Mouse (Mus musculus) CH12.LX (cell line): ENCODE measurements around the gene Ak8. TPM values are rescaled to one million over a fixed set of nuclear protein-coding genes. Genes with fewer than 3 reads are reported as not detected.

Experiments used
- DNase-seq: peaks from one replicate; pipeline ENCODE4 v3.0.0-alpha.2; 2013; ENCODE audit errors: extremely low read depth
- H3K27ac ChIP-seq: 2 replicates; pipeline ENCODE4 v1.5.1; 2012; ENCODE audit warnings: low read depth, mild to moderate bottlenecking, control low read depth, moderate library complexity; ENCODE audit not compliant: insufficient read depth
- H3K27me3 ChIP-seq: replicated peaks from 2 replicates; pipeline ENCODE3; 2012; ENCODE audit warnings: inconsistent platforms
- H3K36me3 ChIP-seq, 2 experiments: replicated peaks in 1 of 2; 2 replicates each; pipeline versions ENCODE3 to v1.6.1; 2012; ENCODE audit warnings: inconsistent platforms in 1 of 2, low read length in 1 of 2, mild to moderate bottlenecking in 1 of 2, mixed read lengths in 1 of 2, moderate library complexity in 1 of 2; ENCODE audit not compliant: control insufficient read depth in 1 of 2, insufficient read depth in 1 of 2
- H3K4me1 ChIP-seq, 2 experiments: 2 replicates each; pipeline ENCODE4 v1.6.1; 2012; ENCODE audit warnings: inconsistent platforms in 1 of 2, moderate library complexity in 1 of 2; ENCODE audit not compliant: insufficient read depth in 2 of 2, control insufficient read depth in 1 of 2
- H3K4me2 ChIP-seq: 2 replicates; pipeline ENCODE4 v1.6.1; 2012; ENCODE audit warnings: low read depth, mild to moderate bottlenecking, control low read depth; ENCODE audit not compliant: poor library complexity, insufficient read depth, severe bottlenecking
- H3K4me3 ChIP-seq, 3 experiments: fragments of 150-350 bp in 1 of 3; sonication (generic) in 1 of 3; replicated peaks in 1 of 3; 2 replicates each; pipeline versions ENCODE3 to v1.5.1; 2011 to 2012; ENCODE audit warnings: low read depth in 2 of 3, low read length in 2 of 3, mild to moderate bottlenecking in 2 of 3, moderate library complexity in 2 of 3, control low read depth in 1 of 3, improper control_type of control experiment in 1 of 3, inconsistent platforms in 1 of 3, mixed read lengths in 1 of 3; ENCODE audit not compliant: poor library complexity in 1 of 3
- H3K79me2 ChIP-seq: replicated peaks from 2 replicates; pipeline ENCODE4 v1.6.1; 2012; ENCODE audit warnings: mild to moderate bottlenecking, moderate library complexity; ENCODE audit not compliant: control insufficient read depth, poor library complexity, insufficient read depth, severe bottlenecking; ENCODE audit errors: extremely low read depth
- H3K9ac ChIP-seq: 2 replicates; pipeline ENCODE4 v1.6.1; 2012; ENCODE audit warnings: low read depth, mild to moderate bottlenecking, control low read depth, moderate library complexity; ENCODE audit not compliant: insufficient read depth
- H3K9me3 ChIP-seq: replicated peaks from 2 replicates; pipeline ENCODE3; 2012; ENCODE audit warnings: low read length, inconsistent platforms, mixed read lengths
- BHLHE40 ChIP-seq: IDR thresholded peaks from 2 replicates; pipeline ENCODE4 v1.6.1; 2011; ENCODE audit warnings: mild to moderate bottlenecking, low read depth, low read length, improper control_type of control experiment
- CHD1 ChIP-seq: IDR thresholded peaks from 2 replicates; pipeline ENCODE4 v1.6.1; 2012; ENCODE audit warnings: low read depth, low read length, improper control_type of control experiment, inconsistent platforms
- CTCF ChIP-seq, 2 experiments: IDR thresholded peaks in 1 of 2; conservative IDR thresholded peaks in 1 of 2; 2 replicates each; pipeline ENCODE4 v1.5.1; 2011 to 2012; ENCODE audit warnings: low read depth in 2 of 2, low read length in 2 of 2, improper control_type of control experiment in 1 of 2, inconsistent platforms in 1 of 2, mild to moderate bottlenecking in 1 of 2, moderate library complexity in 1 of 2
- ELF1 ChIP-seq: IDR thresholded peaks from 2 replicates; pipeline ENCODE4 v1.6.1; 2014; ENCODE audit warnings: low read depth, mild to moderate bottlenecking, inconsistent platforms, low read length, improper control_type of control experiment
- ETS1 ChIP-seq: conservative IDR thresholded peaks from 2 replicates; pipeline ENCODE4 v1.6.1; 2012; ENCODE audit warnings: low read depth, mild to moderate bottlenecking, inconsistent platforms, low read length, improper control_type of control experiment, moderate library complexity
- GABPA ChIP-seq: IDR thresholded peaks from 2 replicates; pipeline ENCODE4 v1.6.1; 2012; ENCODE audit warnings: low read depth, low read length, improper control_type of control experiment, inconsistent platforms; ENCODE audit not compliant: insufficient replicate concordance
- HCFC1 ChIP-seq: IDR thresholded peaks from 2 replicates; pipeline ENCODE4 v1.6.1; 2012; ENCODE audit warnings: low read depth, mild to moderate bottlenecking, inconsistent platforms, low read length, improper control_type of control experiment
- IRF4 ChIP-seq: IDR thresholded peaks from 2 replicates; pipeline ENCODE4 v1.6.1; 2014; ENCODE audit warnings: low read depth, mild to moderate bottlenecking, inconsistent platforms, low read length, improper control_type of control experiment
- JUND ChIP-seq: conservative IDR thresholded peaks from 2 replicates; pipeline ENCODE4 v1.6.1; 2011; ENCODE audit warnings: low read depth, low read length, improper control_type of control experiment
- MAFK ChIP-seq: IDR thresholded peaks from 2 replicates; pipeline ENCODE4 v1.6.1; 2011; ENCODE audit warnings: low read length, improper control_type of control experiment; ENCODE audit not compliant: insufficient replicate concordance
- MAZ ChIP-seq: IDR thresholded peaks from 2 replicates; pipeline ENCODE4 v1.6.1; 2012; ENCODE audit warnings: low read depth, mild to moderate bottlenecking, inconsistent platforms, low read length, improper control_type of control experiment, moderate library complexity
- MEF2A ChIP-seq: IDR thresholded peaks from 2 replicates; pipeline ENCODE4 v1.6.1; 2014; ENCODE audit warnings: low read depth, mild to moderate bottlenecking, inconsistent platforms, low read length, improper control_type of control experiment, borderline replicate concordance
- MYC ChIP-seq: IDR thresholded peaks from 2 replicates; pipeline ENCODE4 v1.6.1; 2011; ENCODE audit warnings: low read depth, mild to moderate bottlenecking, improper control_type of control experiment, low read length
- NELFE ChIP-seq: IDR thresholded peaks from 2 replicates; pipeline ENCODE4 v1.6.1; 2011; ENCODE audit warnings: low read depth, low read length, improper control_type of control experiment
- POLR2A ChIP-seq: IDR thresholded peaks from 2 replicates; pipeline ENCODE4 v1.6.1; 2011; ENCODE audit warnings: low read depth, mild to moderate bottlenecking, improper control_type of control experiment, low read length
- TBP ChIP-seq: conservative IDR thresholded peaks from 2 replicates; pipeline ENCODE4 v1.6.1; 2011; ENCODE audit warnings: low read depth, low read length, improper control_type of control experiment
- USF1 ChIP-seq: IDR thresholded peaks from 2 replicates; pipeline ENCODE4 v1.6.1; 2014; ENCODE audit warnings: low read depth, mild to moderate bottlenecking, inconsistent platforms, low read length, improper control_type of control experiment
- USF2 ChIP-seq: conservative IDR thresholded peaks from 2 replicates; pipeline ENCODE4 v1.6.1; 2011; ENCODE audit warnings: low read depth, low read length, improper control_type of control experiment
- ZC3H11A ChIP-seq: IDR thresholded peaks from 2 replicates; pipeline ENCODE4 v1.6.1; 2012; ENCODE audit warnings: low read depth, mild to moderate bottlenecking, inconsistent platforms, low read length, improper control_type of control experiment
- dilution Hi-C: fragments of 300-500 bp; cut with MboI; formaldehyde crosslinking; loops from 2 replicates; pipeline ENCODE4 v1.14.3; 2020; ENCODE audit warnings: low sequenced_read_pairs; ENCODE audit not compliant: extremely low pct_unique_long_range_greater_than_20kb, extremely low pct_ligation_motif_present
- in situ Hi-C: fragments of 300-500 bp; cut with MboI; formaldehyde crosslinking; loops from 3 replicates; pipeline ENCODE4 v1.14.3; 2019; ENCODE audit warnings: low sequenced_read_pairs, low pct_ligation_motif_present, low pct_unique_long_range_greater_than_20kb, mixed read lengths
- polyA plus RNA-seq: library from polyadenylated mRNA; unstranded; fragments of >175 nt; gene quantifications from 2 replicates; pipeline ENCODE4 v1.2.1, GENCODE M21; 2012; ENCODE audit warnings: low read depth; ENCODE audit not compliant: insufficient read length
- total RNA-seq, 2 experiments: library from RNA; depleted of rRNA; stranded (reverse); fragments of 300-350 nt in 1 of 2; fragments of >200 nt in 1 of 2; gene quantifications; 2 replicates each; pipeline ENCODE4 v1.2.3; 2012 to 2014

Gene Ak8
- total and polyA plus RNA-seq, 3 experiments, result 0.55 to 4.9 (median 1.1) TPM

DNA sequence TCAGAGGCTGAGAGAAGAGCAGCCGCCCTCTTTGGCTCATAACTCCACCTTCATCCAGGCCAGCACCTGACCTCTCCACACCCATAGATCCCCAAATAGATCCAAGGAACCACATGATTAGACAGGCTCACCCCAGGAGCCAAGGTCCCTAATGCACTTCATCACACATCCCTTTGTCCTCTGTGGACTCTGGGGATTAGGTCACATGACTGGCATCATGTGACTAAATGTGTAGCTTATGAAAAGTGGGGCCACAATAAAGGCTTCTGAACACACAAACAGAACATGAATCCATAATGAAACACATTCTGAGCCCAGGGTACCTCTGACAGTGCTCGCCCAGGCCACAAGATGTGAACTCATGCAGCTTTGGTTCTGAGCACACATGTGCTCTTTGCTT, 67.1 kb downstream of the Ak8 start:
- no peak overlapping the region for H3K27ac ChIP-seq
- TF ChIP-seq USF1 (peak; percentile 38; the same call in 1 of the 2 replicates), HCFC1 (no peak), USF2 (peak; percentile 59)
- in situ Hi-C loops, result no loop called here
- dilution Hi-C loops, result no loop called here
- DNase-seq, result no peak
- H3K4me1 ChIP-seq, result peaks cover 5 to 31% of the 10 kb centered on the region in 2 experiments; a peak in 3 of 4 replicates
- H3K36me3 ChIP-seq, result no peaks in the 10 kb centered on the region
- H3K4me2 ChIP-seq, result no peak overlapping the region
- H3K9me3 ChIP-seq, result no peaks in the 10 kb centered on the region
- H3K79me2 ChIP-seq, result no peaks in the 10 kb centered on the region
- no peak overlapping the region for H3K9ac ChIP-seq
- no peak overlapping the region for H3K4me3 ChIP-seq
- H3K27me3 ChIP-seq, result no peaks in the 10 kb centered on the region

DNA sequence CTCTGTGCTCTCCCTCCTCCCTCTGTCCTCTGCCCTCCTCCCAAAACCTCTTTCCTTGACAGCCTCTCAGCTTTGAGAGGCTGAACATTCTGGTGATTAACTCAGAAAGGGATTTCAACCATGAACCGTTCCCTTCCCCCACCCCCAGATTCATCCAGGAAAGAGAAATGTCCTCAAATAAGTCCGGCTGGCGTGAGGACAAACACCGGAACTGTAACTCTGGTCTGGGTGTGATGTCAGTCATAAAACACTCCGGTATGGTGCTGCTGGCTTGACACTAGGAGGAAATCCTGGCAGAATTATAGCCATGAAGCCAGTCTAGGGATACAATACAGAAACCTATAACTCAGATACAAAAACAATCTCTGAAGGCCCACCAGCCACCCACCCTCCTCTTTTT, 70.7 kb downstream of the Ak8 start:
- Histone ChIP-seq H3K4me1 (peaks cover 10 to 45% of the 10 kb centered on the region in 2 experiments; a peak in 3 of 4 replicates), H3K9ac (no peak overlapping the region), H3K79me2 (no peaks in the 10 kb centered on the region), H3K27ac (no peak overlapping the region), H3K27me3 (no peaks in the 10 kb centered on the region), H3K4me3 (no peak overlapping the region), H3K36me3 (no peaks in the 10 kb centered on the region), H3K4me2 (no peak overlapping the region), H3K9me3 (no peaks in the 10 kb centered on the region)
- DNase-seq, result no peak
- in situ Hi-C loops (no loop called here), dilution Hi-C loops (no loop called here)
- TF ChIP-seq IRF4, result no peak
- TF ChIP-seq MEF2A, result no peak
- no peak for TF ChIP-seq POLR2A
- TF ChIP-seq GABPA, result no peak
- no peak for TF ChIP-seq MAFK
- TF ChIP-seq CTCF (conservative IDR thresholded peaks at IDR 0.05 in 1 of 2, IDR thresholded peaks at IDR 0.05 in 1 of 2; ENCODE audit: low read depth in 2 of 2, low read length in 2 of 2), result no peak
- TF ChIP-seq CHD1, result no peak
- TF ChIP-seq MAZ, result no peak
- TF ChIP-seq HCFC1, result no peak
- no peak for TF ChIP-seq ETS1
- TF ChIP-seq ZC3H11A, result no peak
- no peak for TF ChIP-seq NELFE
- TF ChIP-seq MYC, result no peak
- TF ChIP-seq USF2, result no peak
- no peak for TF ChIP-seq BHLHE40
- TF ChIP-seq ELF1, result no peak
- TF ChIP-seq TBP, result no peak
- no peak for TF ChIP-seq JUND
